Mouse (Mus musculus) hindbrain, embryonic 11.5 days (tissue): ENCODE data around the gene Cux1. TPM values are rescaled to one million over a fixed set of nuclear protein-coding genes. Genes with fewer than 3 reads are reported as not detected.
A peak's percentile ranks its signal among the peaks of the same experiment; 100 is the strongest.

Experiments used
- ATAC-seq: fragments of 200-750 bp; cut with Nextera tagmentation; 2 replicates; pipeline ENCODE4 v1.8.0; 2017; ENCODE audit warnings: mild to moderate bottlenecking, moderate TSS enrichment, moderate library complexity; ENCODE audit not compliant: low FRiP score
- DNase-seq: peaks from one replicate; pipeline ENCODE4 v3.0.0-alpha.2; 2015; ENCODE audit warnings: low spot score
- H3K27ac ChIP-seq: fragments of 300-500 bp; sonication (generic); 2 replicates; pipeline ENCODE4 v1.5.1; 2014; ENCODE audit warnings: mild to moderate bottlenecking, low read depth, low read length
- H3K27me3 ChIP-seq: fragments of 300-500 bp; sonication (generic); 2 replicates; pipeline ENCODE4 v1.6.1; 2014; ENCODE audit warnings: mild to moderate bottlenecking, low read length, moderate library complexity, mixed read lengths; ENCODE audit not compliant: control insufficient read depth, insufficient read depth
- H3K36me3 ChIP-seq: fragments of 300-500 bp; sonication (generic); 2 replicates; pipeline ENCODE4 v1.6.1; 2014; ENCODE audit warnings: mild to moderate bottlenecking, low read length, moderate library complexity, mixed read lengths; ENCODE audit not compliant: control insufficient read depth, insufficient read depth
- H3K4me1 ChIP-seq: fragments of 300-500 bp; sonication (generic); replicated peaks from 2 replicates; pipeline ENCODE4 v1.6.1; 2014; ENCODE audit warnings: low read length, mixed read lengths; ENCODE audit not compliant: control insufficient read depth, insufficient read depth
- H3K4me2 ChIP-seq: fragments of 300-500 bp; sonication (generic); replicated peaks from 2 replicates; pipeline ENCODE4 v1.6.1; 2014; ENCODE audit warnings: mild to moderate bottlenecking, low read depth, low read length
- H3K4me3 ChIP-seq: fragments of 300-500 bp; sonication (generic); 2 replicates; pipeline ENCODE4 v1.5.1; 2014; ENCODE audit warnings: low read depth, low read length
- H3K9ac ChIP-seq: fragments of 300-500 bp; sonication (generic); 2 replicates; pipeline ENCODE4 v1.6.1; 2014; ENCODE audit warnings: low read depth, low read length
- H3K9me3 ChIP-seq: fragments of 300-500 bp; sonication (generic); 2 replicates; pipeline ENCODE4 v1.6.1; 2016; ENCODE audit warnings: low read length; ENCODE audit not compliant: control insufficient read depth
- WGBS: fragments of 180-500 bp; shearing (Covaris S2); extraction: QIAGEN DNeasy Blood & Tissue Kit; methylation state at CpG from one replicate; pipeline ENCODE4 v1.1.7; 2014; 5-methylcytosine and 5-hydroxymethylcytosine counted together
- polyA plus RNA-seq: library from polyadenylated mRNA; unstranded; fragments of >200 nt; fragmentation: Nextera tagmentation; extraction: Ambion mirVana; gene quantifications from 2 replicates; pipeline ENCODE4 v1.2.1, GENCODE M21; 2014

Gene Cux1
- polyA plus RNA-seq, 1 experiment from 2014 or later = 107 TPM

- no peak overlapping the region for H3K4me2 ChIP-seq
- no peak overlapping the region for H3K4me3 ChIP-seq
- DNase-seq (no peak), ATAC-seq (no peak)
- H3K36me3 ChIP-seq = peaks cover 5% of the 10 kb centered on the region
- WGBS = 71% methylated on average over 4 of the region's 4 CpGs
- no peaks in the 10 kb centered on the region for H3K9me3 ChIP-seq
- H3K27me3 ChIP-seq = no peaks in the 10 kb centered on the region
- no peaks in the 10 kb centered on the region for H3K4me1 ChIP-seq
- no peak overlapping the region for H3K27ac ChIP-seq
- H3K9ac ChIP-seq = no peak overlapping the region
Observed at GRCm38 (mm10) chr5:136269937-136270336, 297.4 kb downstream of the Cux1 start.

GRCm38 (mm10) chr5:136266077-136266476, 301.2 kb downstream of the Cux1 start:
- H3K4me2 ChIP-seq = no peak overlapping the region
- no peak overlapping the region for H3K9ac ChIP-seq
- no peaks in the 10 kb centered on the region for H3K27me3 ChIP-seq
- H3K9me3 ChIP-seq = no peaks in the 10 kb centered on the region
- 81% methylated on average over 7 of the region's 7 CpGs for WGBS
- H3K4me1 ChIP-seq = no peaks in the 10 kb centered on the region
- no peaks in the 10 kb centered on the region for H3K36me3 ChIP-seq
- no peak overlapping the region for H3K4me3 ChIP-seq
- H3K27ac ChIP-seq = no peak overlapping the region
- no peak for DNase-seq
- ATAC-seq = no peak

- H3K4me1 ChIP-seq = no peaks in the 10 kb centered on the region
- H3K4me3 ChIP-seq = no peak overlapping the region
- DNase-seq = no peak
- H3K27me3 ChIP-seq = no peaks in the 10 kb centered on the region
- H3K4me2 ChIP-seq = no peak overlapping the region
- no peaks in the 10 kb centered on the region for H3K36me3 ChIP-seq
- H3K9ac ChIP-seq = no peak overlapping the region
- H3K9me3 ChIP-seq = no peaks in the 10 kb centered on the region
- H3K27ac ChIP-seq = no peak overlapping the region
- WGBS = 86% methylated on average over 4 of the region's 4 CpGs
- ATAC-seq = no peak
Observed at GRCm38 (mm10) chr5:136263342-136263741, 303.9 kb downstream of the Cux1 start.

- ATAC-seq (no peak), DNase-seq (peak; percentile 81)
- Histone ChIP-seq H3K27ac (no peak overlapping the region), H3K4me1 (no peaks in the 10 kb centered on the region), H3K4me2 (no peak overlapping the region), H3K36me3 (no peaks in the 10 kb centered on the region), H3K4me3 (no peak overlapping the region), H3K27me3 (no peaks in the 10 kb centered on the region), H3K9ac (no peak overlapping the region), H3K9me3 (no peaks in the 10 kb centered on the region)
- 42% methylated on average over 6 of the region's 6 CpGs for WGBS
Observed at GRCm38 (mm10) chr5:136258919-136259318, 308.4 kb downstream of the Cux1 start.

GRCm38 (mm10) chr5:136252899-136253298, 314.4 kb downstream of the Cux1 start:
- ATAC-seq = 0 out of 2 replicates have a peak, but pooled peaks have one; percentile 49
- Histone ChIP-seq H3K27me3 (no peaks in the 10 kb centered on the region), H3K4me1 (no peaks in the 10 kb centered on the region), H3K36me3 (no peaks in the 10 kb centered on the region), H3K4me3 (no peak overlapping the region), H3K9me3 (no peaks in the 10 kb centered on the region), H3K4me2 (no peak overlapping the region), H3K27ac (no peak overlapping the region), H3K9ac (no peak overlapping the region)
- DNase-seq = peak; percentile 91
- 13% methylated on average over 17 of the region's 17 CpGs for WGBS

DNA sequence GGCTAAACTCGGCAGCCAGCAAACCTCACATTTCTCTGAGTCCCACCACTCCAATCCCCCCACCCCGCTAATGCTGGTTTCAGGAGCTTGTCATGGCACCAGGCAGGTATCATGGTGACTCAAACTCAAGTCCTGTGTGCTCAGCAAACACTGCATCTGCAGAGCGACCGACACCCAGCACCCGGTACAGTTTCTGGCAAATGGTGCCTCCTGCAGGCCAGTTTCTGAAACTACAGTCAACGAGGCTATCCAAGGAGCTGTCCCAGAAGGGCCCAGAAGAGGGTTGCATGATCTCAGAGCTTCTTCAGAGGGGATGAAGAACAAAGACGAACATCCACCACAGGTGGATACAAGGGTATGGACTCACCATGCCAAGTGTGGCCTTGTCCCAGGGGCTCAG, 316.3 kb downstream of the Cux1 start:
- ATAC-seq = no peak

GRCm38 (mm10) chr5:136248441-136248840, 318.8 kb downstream of the Cux1 start:
- WGBS = 72% methylated on average over 6 of the region's 6 CpGs
- no peak overlapping the region for H3K4me2 ChIP-seq
- H3K4me1 ChIP-seq = 0 out of 2 replicates have a peak, but pooled peaks cover 4% of the 10 kb centered on the region
- DNase-seq = no peak
- no peak overlapping the region for H3K9ac ChIP-seq
- H3K36me3 ChIP-seq = no peaks in the 10 kb centered on the region
- no peaks in the 10 kb centered on the region for H3K9me3 ChIP-seq
- no peaks in the 10 kb centered on the region for H3K27me3 ChIP-seq
- H3K4me3 ChIP-seq = no peak overlapping the region
- H3K27ac ChIP-seq = no peak overlapping the region
- no peak for ATAC-seq

More for the DNA sequence above, 316.3 kb downstream of the Cux1 start:
- Histone ChIP-seq H3K27ac (no peak overlapping the region), H3K4me2 (no peak overlapping the region), H3K27me3 (no peaks in the 10 kb centered on the region), H3K4me3 (no peak overlapping the region), H3K9me3 (no peaks in the 10 kb centered on the region), H3K36me3 (no peaks in the 10 kb centered on the region), H3K4me1 (no peaks in the 10 kb centered on the region), H3K9ac (no peak overlapping the region)
- WGBS = 46% methylated on average over 7 of the region's 7 CpGs
- peak; percentile 53 for DNase-seq

- Histone ChIP-seq H3K27me3 (no peaks in the 10 kb centered on the region), H3K4me1 (0 out of 2 replicates have a peak, but pooled peaks cover 4% of the 10 kb centered on the region), H3K27ac (peak within 1 kb of the TSS; percentile 85; the same call in 1 of the 2 replicates), H3K9ac (peak within 1 kb of the TSS; percentile 75; the same call in 1 of the 2 replicates), H3K36me3 (no peaks in the 10 kb centered on the region), H3K4me3 (peak within 1 kb of the TSS; percentile 69), H3K4me2 (peak within 1 kb of the TSS; percentile 89), H3K9me3 (no peaks in the 10 kb centered on the region)
- WGBS = 83% methylated on average over 2 of the region's 2 CpGs
- DNase-seq (no peak), ATAC-seq (no peak)
Observed at GRCm38 (mm10) chr5:136246452-136246838, 320.8 kb downstream of the Cux1 start, which contains the start of gene Sh2b2. Gene Sh2b2 (minus strand): TSS chr5:136246556.
